Mouse (Mus musculus) cerebellum, adult 2 months (tissue): ENCODE results near the gene Gm10188. TPM values are rescaled to one million over a fixed set of nuclear protein-coding genes. Genes with fewer than 3 reads are reported as not detected.

Source experiments
- DNase-seq, 2 experiments: peaks; one replicate each; pipeline ENCODE4 v3.0.0; 2021
- H3K27ac ChIP-seq: fragments of 200-500 bp; 2 replicates; pipeline ENCODE4 v1.5.1; 2012; ENCODE audit warnings: low read length, control low read depth, inconsistent platforms; ENCODE audit not compliant: insufficient read depth
- H3K27me3 ChIP-seq: fragments of 200-500 bp; 2 replicates; pipeline ENCODE4 v1.6.1; 2012; ENCODE audit warnings: inconsistent platforms, mild to moderate bottlenecking, low read length, moderate library complexity; ENCODE audit not compliant: control insufficient read depth, insufficient read depth
- H3K4me1 ChIP-seq: fragments of 200-500 bp; 2 replicates; pipeline ENCODE4 v1.6.1; 2011; ENCODE audit warnings: low read length; ENCODE audit not compliant: control insufficient read depth, insufficient read depth
- H3K4me3 ChIP-seq: fragments of 200-500 bp; replicated peaks from 2 replicates; pipeline ENCODE3; 2011; ENCODE audit warnings: mild to moderate bottlenecking, low read depth, low read length, control low read depth; ENCODE audit not compliant: insufficient read depth
- CTCF ChIP-seq: fragments of 200-500 bp; IDR thresholded peaks from 2 replicates; pipeline ENCODE4 v1.5.1; 2011; ENCODE audit warnings: low read depth, mild to moderate bottlenecking, control low read depth, low read length, moderate library complexity, borderline replicate concordance; ENCODE audit not compliant: insufficient read depth
- POLR2A ChIP-seq: fragments of 200-500 bp; IDR thresholded peaks from 2 replicates; pipeline ENCODE4 v1.6.1; 2011; ENCODE audit warnings: low read length, control low read depth, borderline replicate concordance; ENCODE audit not compliant: insufficient read depth
- WGBS: fragments of 180-500 bp; shearing (Covaris S2); methylation state at CpG from one replicate; pipeline ENCODE4 v1.1.7; 2018; 5-methylcytosine and 5-hydroxymethylcytosine counted together
- polyA plus RNA-seq: library from polyadenylated mRNA; depleted of rRNA; stranded (reverse); fragments of >200 nt; gene quantifications from 2 replicates; pipeline ENCODE4 v1.2.3, GENCODE M21; 2012

The Gm10188 gene
- polyA plus RNA-seq, 1 experiment = not detected

DNA sequence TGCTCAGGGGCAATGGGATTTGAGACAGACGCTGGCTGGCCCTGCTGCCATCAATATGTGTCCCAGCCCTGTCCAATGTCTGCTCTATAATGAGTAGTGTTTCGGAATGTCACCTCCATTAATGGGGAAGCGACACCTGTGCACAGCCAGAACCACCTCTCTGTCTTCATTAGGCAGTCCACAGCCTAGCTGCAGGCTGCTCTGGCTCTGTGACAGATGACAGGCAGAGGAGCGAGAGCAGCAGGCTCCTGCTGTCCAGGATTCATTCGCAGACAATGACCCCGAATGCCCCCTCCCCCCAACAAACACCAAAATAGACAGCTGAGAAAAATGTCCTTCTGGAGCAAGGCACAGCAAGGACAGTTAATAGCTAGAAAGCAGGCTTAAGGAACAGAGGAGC, 16.5 kb downstream of the Gm10188 start:
- no peak overlapping the region for H3K27ac ChIP-seq
- whole genome bisulfite sequencing = 24% methylated on average over 6 of the region's 6 CpGs
- H3K27me3 ChIP-seq = no peaks in the 10 kb centered on the region
- H3K4me1 ChIP-seq = peaks cover 25% of the 10 kb centered on the region; the same call in 1 of the 2 replicates
- no peak overlapping the region for H3K4me3 ChIP-seq
- TF ChIP-seq CTCF = no peak
- TF ChIP-seq POLR2A = no peak
- peak; percentile 34 to 59 for DNase-seq

DNA sequence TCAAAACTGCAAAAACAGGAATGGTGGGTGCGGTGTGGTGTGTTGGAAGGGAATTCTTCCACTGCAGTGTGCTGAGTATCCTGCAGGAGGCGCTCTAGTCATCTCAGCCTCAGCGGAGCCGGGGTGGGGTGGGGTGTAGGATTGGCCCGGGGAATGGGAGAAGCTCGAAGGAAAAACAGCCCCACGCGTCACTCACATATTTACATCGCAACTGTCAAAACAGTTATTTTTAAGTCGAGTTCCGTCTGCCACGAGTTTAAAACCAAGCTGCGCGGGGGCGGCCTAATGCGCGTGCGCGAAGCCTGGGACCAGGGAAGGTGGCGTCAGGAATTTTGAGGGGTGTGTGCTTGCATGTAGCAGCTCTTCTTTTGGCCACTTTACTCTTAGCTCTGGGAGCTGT, 17.3 kb downstream of the Gm10188 start:
- Histone ChIP-seq H3K4me1 (peaks cover 34% of the 10 kb centered on the region), H3K27ac (no peak overlapping the region)
- WGBS = 17% methylated on average over 20 of the region's 20 CpGs

DNA sequence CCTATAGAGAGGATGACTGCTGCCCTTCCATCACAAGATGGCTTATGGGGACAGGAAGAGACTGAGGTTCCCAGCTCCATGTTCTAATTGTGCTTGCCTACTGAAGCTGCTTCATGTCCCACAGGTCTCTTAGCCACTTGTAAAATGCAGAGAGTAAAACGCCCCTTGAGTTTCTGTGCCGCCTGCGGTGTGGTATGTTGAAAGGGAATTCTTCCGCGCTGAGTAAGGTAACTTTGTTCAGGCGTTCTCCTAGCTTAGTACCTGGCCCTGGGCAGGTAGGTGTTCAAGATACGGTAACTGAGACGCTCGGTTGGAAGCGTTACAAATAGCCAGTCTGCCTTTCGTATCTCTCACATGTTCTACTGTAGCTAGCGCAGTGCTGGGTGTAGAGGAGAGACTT, 17.9 kb downstream of the Gm10188 start:
- Histone ChIP-seq H3K27me3 (no peaks in the 10 kb centered on the region), H3K4me1 (peaks cover 35% of the 10 kb centered on the region), H3K4me3 (no peak overlapping the region), H3K27ac (no peak overlapping the region)
- TF ChIP-seq CTCF = no peak
- no peak for TF ChIP-seq POLR2A
- WGBS = 72% methylated on average over 12 of the region's 12 CpGs
- no peak for DNase-seq

More for the DNA sequence above, 17.3 kb downstream of the Gm10188 start:
- Histone ChIP-seq H3K4me3 (peak overlapping the region; percentile 35), H3K27me3 (no peaks in the 10 kb centered on the region)
- no peak for TF ChIP-seq POLR2A
- peak; percentile 72 for TF ChIP-seq CTCF
- DNase-seq = peak; percentile 42 to 62

- Histone ChIP-seq H3K4me3 (no peak overlapping the region), H3K4me1 (peaks cover 35% of the 10 kb centered on the region), H3K27ac (no peak overlapping the region), H3K27me3 (no peaks in the 10 kb centered on the region)
- peak in 1 of 2 experiments; percentile 46 for DNase-seq
- TF ChIP-seq POLR2A (no peak), CTCF (peak; percentile 59; the same call in 1 of the 2 replicates)
- 56% methylated on average over 7 of the region's 7 CpGs for WGBS
Measured at GRCm38 (mm10) chr1:132210922-132211321, 18.6 kb downstream of the Gm10188 start.

DNA sequence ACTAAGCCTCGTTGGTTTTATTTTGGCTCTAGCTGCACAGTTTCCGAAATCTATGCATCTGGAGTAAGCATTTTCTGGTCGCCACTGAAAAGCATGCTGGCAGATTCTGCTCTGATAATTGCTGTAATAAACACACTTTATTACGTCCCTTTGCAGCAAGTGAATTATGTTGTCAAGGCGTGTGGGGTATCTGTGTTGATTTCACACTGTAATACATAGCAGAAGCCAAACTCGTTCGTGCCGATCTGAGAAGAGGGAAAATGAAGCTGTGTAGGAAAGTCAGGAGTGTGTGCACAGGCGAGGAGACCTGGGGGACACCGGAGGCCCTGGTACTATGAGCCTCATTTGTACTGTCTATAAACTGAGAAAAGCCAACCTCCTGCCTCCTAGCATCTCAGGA, 20.2 kb downstream of the Gm10188 start:
- 81% methylated on average over 10 of the region's 10 CpGs for WGBS
- no peak overlapping the region for H3K27ac ChIP-seq

DNA sequence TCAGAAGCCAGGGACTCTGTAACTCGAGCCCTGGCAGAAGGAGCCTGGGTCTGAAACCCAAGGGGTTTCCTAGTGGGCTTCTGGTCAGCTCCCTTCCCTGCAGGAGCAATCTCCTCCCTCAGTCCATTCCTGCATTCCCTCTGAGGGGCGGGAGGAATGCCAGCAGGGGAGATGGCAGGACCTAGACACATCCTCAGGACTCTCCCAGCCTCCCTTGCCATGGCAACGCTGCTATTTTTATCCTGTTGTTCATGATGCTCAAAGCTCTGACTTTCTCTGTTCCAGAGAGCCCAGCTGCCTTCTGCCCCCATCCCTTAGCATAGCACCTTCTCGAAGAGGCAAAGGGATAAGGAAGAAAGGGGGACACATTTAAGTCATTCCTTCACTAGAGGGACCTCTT, 21.4 kb downstream of the Gm10188 start:
- Histone ChIP-seq H3K4me1 (peaks cover 35% of the 10 kb centered on the region), H3K27me3 (no peaks in the 10 kb centered on the region), H3K4me3 (no peak overlapping the region), H3K27ac (peak overlapping the region; percentile 59)
- WGBS = 5% methylated on average over 4 of the region's 4 CpGs
- DNase-seq = peak; percentile 71 to 85
- TF ChIP-seq CTCF (no peak), POLR2A (no peak; the same call in 1 of the 2 replicates)

More for the DNA sequence above, 20.2 kb downstream of the Gm10188 start:
- TF ChIP-seq POLR2A (no peak), CTCF (no peak)
- Histone ChIP-seq H3K4me1 (peaks cover 35% of the 10 kb centered on the region), H3K4me3 (no peak overlapping the region), H3K27me3 (no peaks in the 10 kb centered on the region)
- DNase-seq = no peak

- TF ChIP-seq POLR2A = no peak
- no peak for TF ChIP-seq CTCF
- H3K4me1 ChIP-seq = peaks cover 29% of the 10 kb centered on the region
- WGBS = 89% methylated on average over 3 of the region's 3 CpGs
- H3K27me3 ChIP-seq = no peaks in the 10 kb centered on the region
- no peak for DNase-seq
- H3K4me3 ChIP-seq = no peak overlapping the region
- H3K27ac ChIP-seq = 0 out of 2 replicates have a peak overlapping the region, but pooled peaks have one; percentile 4
Measured at GRCm38 (mm10) chr1:132206828-132207227, 22.7 kb downstream of the Gm10188 start.

DNA sequence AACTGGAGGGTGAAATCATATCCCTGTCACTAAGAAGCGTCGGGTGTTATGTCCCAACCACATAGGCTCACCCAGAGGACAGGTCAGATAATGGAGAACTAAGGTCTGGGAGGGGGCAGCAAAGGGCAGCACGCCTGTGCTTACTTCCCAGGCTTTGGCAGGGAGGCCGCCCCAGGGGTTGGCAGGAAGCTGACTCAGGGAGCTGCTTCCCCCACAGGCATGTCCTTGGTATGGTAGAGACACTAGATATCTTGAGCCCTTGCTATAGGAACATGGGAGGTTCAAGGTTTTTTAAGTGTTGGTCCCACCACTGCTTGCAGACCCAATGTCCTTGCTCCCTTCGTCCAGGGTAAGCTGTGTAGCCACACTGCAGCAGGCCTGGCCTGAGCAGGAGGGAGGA, 23.6 kb downstream of the Gm10188 start:
- Histone ChIP-seq H3K27me3 (no peaks in the 10 kb centered on the region), H3K27ac (no peak overlapping the region), H3K4me1 (peaks cover 25% of the 10 kb centered on the region), H3K4me3 (no peak overlapping the region)
- TF ChIP-seq POLR2A = no peak
- TF ChIP-seq CTCF = no peak
- DNase-seq = no peak
- 84% methylated on average over 5 of the region's 5 CpGs for WGBS
